Mouse (Mus musculus): Measurements from ENCODE around the gene Dcdc2b.

The Dcdc2b gene

GRCm38 (mm10) chr4:129621283-129621841, 7.3 kb upstream of the Dcdc2b start:
- no peak for DNase-seq (ENCODE audit: low spot score)

DNA sequence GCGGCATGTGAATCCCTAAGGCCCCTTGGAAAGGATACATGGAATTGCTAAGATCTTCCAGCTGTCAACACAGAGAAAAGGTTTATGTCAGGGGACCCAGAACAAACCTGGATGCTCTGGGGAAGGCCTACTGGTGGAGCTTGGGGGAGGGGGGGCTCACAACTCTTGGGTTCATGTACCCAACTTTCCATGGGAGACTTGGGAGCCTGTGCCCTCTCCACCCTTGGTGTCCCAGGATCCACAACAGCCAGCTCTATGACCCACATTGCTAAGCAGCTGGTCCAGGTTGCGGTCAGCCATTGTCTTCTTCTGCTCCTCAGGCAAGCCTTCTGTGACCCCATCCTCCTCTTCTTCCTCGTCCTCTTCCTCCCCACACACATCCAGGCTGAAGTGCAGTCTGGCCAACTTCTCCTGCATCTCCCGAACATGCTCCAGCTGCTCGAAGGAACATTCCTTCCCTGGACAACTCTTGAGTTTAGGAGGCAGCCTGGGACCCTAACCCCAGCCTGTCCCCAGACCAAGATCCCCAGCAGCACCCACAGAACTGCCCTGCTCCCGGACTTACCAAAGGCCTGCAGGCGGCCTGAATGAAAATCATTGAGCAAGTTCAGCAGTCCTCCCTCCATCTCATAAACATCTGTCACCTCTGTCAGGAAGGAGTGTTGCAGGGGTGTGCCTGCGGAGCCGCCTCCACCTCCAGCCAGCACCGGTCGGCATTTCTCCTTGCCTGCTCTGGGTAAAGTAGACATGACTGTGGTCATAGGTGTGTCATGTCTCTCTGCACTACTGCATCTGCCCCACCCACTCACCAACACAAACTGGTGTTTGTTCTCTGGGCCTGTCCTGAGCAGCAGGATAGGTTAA, 6.6 kb upstream of the Dcdc2b start:
- no peak for DNase-seq (ENCODE audit: low spot score)

DNA sequence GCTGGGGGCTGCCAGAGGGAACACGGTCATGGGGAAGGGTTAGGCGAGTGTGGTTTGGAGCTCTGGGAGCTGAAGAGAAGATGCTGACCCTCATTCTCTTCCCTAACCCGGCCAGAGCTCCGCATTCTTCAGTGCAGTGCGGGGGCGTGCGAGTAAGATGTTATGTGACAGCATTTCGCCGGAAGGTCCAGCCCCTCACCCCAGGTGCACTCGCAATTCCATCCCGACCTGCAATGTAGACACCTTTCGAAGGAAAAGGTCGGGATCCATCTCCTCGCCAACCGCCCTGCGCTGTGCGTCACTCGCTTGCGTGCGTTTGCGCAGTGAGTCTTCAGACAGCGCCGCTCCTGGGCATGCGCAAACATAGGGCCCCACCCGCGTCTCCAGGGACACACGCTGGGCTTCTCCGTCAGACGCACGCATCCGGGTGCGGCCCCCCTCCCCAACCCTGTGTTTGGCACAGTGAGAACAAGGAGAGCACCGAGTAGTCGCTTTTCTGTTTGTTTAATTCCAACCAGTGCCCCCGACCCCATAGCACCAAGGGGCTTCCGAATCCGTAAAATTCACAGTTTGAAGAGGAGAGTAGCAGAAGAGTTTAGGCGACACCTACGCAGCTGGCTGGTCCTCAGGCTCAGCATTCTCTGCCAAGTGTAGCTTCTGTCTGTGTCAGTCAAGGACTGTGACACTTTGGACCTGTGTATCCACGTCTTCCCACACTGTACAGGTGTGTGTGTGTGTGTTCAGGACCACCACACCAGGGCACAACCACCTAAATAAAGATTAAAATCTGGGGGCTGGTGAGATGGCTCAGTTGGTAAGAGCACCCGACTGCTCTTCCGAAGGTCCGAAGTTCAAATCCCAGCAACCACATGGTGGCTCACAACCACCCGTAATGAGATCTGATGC, 5.0 kb upstream of the Dcdc2b start, which contains the start of gene Iqcc:
Iqcc (minus strand) TSS at position 314 of the 906 bp plus-strand sequence.
- peak; percentile 97 for DNase-seq (ENCODE audit: low spot score)

GRCm38 (mm10) chr4:129618031-129618430, 4.0 kb upstream of the Dcdc2b start:
- DNase-seq (ENCODE audit: low spot score): no peak

DNA sequence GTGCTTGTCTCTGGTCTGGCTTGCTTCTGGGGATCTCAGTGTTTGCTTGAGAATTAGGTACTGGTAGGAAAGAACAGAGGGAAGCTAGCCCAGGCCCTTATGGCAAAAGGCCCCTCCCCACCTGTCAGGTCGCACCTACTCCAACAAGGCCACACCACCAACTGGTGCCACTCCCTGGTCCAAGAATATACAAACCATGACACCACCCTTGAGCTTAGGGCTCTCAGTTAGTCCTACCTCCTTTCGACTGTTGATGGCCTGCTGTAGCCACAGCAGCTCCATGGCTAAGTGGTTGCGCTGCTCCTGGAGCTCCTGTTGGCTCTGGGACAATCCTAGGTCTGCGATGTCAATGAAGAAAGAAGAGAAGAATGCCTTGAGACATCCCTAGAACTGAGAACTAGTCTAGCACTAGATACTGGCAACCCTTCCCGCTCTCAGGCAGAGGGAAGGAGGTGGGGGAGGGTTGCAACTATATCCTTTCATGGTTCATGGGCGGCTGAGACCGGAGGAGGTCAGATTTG, 3.1 kb upstream of the Dcdc2b start:
- no peak for DNase-seq (ENCODE audit: low spot score)

DNA sequence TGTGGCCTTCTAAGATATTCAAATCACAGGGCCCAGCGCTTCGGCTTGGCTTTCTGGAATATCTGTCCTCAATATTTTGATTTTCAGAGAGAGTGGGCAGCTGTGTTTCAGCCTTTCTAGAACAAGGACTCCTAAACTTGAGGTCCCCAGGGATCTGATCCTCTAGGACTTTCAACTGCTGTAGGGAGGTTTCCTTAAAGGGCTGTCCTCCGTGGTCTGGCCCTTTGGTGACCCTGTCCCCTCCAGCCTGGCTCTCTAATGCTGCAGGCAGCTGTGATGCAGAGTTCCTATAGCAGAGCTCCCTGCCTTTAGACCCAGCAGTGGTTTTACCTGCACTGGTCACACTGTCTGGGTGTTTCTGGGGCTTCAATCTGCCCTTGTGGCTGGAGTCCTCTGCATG, 2.6 kb upstream of the Dcdc2b start:
- DNase-seq (ENCODE audit: low spot score): no peak

DNA sequence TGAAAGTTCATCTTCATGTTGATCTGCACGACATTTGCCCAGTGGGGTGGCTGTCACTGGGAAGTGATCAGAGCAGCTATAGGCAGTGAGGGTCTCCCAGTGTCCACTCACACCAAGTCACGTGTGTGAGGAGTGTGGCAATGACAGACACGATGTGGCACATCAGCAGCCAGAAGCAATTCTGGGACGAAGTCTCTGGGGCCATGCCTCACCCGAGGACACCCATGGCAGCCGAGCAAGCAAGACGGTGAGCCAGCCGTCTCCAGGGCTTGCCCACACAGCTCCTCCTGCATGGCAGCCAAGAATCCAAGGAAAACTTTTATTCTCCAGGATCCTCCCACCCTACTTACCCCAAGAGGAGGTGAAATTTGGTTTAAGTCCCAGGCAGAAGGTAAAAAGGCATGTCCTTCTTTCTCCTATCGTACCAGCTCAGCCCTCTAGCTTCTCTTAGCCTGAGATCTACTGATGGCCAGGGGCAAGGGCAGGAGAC, 1.8 kb upstream of the Dcdc2b start:
- no peak for DNase-seq (ENCODE audit: low spot score)

GRCm38 (mm10) chr4:129610472-129610871, 3.6 kb downstream of the Dcdc2b start:
- no peak for DNase-seq (ENCODE audit: low spot score)

GRCm38 (mm10) chr4:129610026-129610425, 4.0 kb downstream of the Dcdc2b start:
- DNase-seq (ENCODE audit: low spot score): no peak

DNA sequence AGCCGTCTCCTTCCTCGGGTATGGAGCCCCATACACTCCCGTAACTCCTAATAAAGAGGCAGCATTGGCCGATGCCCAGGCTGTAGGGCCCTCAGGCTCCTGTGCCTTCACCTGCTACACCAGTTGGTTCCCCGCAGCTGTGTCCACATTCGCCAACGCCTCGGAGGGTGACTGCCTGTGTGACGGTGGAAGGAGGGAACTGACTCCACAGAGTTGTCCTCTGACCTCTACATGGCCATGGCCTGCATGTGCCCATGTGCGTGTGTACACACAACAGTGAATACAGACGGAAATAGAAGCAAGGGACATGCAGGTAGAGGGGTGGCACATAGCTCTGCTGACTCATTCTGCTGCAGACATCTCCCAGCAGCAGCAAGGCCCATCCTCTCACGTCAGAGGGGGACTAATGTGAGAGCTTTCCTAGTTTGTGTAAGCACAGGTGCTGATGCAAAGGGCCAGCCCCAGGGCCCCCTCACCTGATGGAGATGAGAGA, 4.9 kb downstream of the Dcdc2b start:
- DNase-seq (ENCODE audit: low spot score): no peak

DNA sequence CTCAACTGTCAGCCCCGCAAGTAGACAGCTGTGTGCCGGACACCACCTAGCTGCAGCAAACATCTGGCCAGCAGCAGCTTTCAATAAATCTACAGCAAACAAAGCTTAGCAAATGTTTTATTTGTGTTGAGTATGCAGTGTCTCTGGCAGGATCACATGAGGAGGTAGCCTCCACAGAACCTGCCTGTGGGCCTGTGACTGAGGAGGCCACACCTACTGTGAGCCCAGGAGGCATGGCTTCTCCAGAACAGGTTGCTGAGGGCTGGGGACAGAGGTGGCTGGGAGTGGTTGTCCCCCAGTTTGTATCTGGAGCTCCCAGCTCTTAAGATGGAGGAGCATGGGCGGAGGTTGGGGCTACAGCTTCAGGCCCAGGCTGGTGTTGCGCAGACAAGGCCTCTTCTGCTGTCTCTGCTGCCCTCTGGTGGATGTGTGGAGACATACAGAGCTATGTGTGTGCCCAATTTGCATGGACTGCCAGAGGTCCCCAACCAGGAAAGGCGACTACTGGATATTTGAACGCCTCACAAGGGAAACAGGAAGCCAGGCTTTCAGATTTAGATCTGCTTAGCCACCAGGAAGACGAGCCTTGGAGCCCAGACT, 5.5 kb downstream of the Dcdc2b start:
- DNase-seq (ENCODE audit: low spot score): peak; percentile 88

DNA sequence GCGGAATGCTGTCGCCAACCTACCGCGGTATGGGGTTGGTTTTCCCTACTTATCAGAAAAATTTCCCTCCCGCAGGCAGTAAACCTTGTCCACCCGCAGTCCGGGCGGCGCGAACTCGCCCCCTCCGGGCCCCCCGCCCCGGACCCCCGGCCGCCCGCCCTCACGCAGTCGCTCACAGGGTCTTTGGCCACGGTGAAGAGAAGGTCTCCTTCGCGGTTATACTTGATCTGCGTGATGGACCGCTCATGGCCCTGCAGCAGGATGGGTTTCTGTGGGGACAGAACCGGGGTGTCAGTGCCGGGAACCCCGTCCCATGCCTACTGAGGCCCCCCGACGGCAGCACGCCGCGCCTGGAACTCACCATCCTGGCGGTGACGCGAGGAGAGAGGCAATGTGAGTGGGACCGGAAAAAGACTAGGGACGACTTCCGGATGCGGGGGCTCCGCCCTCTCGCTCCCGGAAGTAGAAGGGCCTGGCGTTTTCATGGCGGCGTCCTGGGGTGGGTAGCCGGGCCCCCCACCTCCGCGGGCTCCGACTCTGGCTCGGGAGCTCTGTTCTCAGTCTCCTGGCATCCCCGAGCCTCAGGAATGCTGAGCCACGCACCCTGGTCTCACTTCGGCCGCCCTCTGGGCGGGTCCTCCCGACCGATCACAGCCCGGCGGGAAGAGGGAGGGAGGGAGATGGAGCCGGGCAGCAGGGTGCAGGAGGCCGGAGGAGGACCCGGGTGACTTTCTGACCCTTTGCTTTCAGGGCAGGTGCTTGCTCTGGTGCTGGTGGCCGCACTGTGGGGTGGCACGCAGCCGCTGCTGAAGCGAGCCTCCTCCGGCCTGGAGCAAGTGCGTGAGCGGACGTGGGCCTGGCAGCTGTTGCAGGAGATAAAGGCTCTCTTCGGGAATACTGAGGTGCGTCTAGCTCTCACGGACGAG, 13.6 kb downstream of the Dcdc2b start, which contains the start of the genes Eif3i and Tmem234:
Eif3i (minus strand) TSS at position 416 of the 926 bp plus-strand sequence.
Tmem234 (plus strand) TSS at position 436 of the 926 bp plus-strand sequence.
- DNase-seq (ENCODE audit: low spot score): peak; percentile 84

GRCm38 (mm10) chr4:129588865-129589264, 25.2 kb downstream of the Dcdc2b start:
- no peak for DNase-seq (ENCODE audit: low spot score)

DNA sequence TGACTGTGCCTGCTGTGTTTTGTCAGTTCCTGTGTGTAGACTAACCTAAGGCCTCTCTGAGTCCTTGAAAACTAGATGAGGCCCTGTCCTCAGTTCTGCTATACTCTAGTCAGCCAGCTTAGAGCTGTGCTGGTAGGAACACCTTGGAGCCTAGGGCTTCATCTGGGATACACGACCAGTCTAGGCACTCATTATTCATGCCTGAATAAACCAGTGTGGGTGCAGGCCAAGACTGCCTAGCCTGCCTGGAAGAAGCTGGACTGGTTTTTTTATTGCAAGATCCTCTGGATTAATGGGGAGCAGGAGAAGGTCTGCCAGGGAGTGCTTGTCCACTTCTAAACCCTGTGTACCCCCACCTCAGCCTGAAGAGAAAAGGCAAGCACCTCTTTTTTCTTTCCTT, 27.1 kb downstream of the Dcdc2b start:
- DNase-seq (ENCODE audit: low spot score): no peak

DNA sequence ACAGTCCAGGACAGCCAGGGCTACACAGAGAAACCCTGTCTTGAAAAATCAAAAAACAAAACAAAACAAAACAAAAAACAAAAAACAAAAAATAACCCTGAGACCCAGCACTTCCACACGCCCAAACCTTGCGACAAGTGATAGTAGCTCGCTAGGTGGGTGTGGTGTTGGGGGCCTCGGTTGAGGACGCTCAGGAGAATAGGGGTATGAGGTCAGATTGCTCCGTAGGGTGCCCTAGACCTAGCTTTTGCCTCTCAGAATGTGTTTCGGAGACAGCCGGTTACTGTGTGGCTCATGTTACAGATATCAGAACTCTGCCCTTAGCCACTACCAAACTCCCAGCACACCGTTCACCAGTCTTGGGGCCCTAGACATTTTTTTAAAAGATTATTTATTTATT, 28.3 kb downstream of the Dcdc2b start:
- no peak for DNase-seq (ENCODE audit: low spot score)

- DNase-seq (ENCODE audit: low spot score): peak; percentile 90
These were observed 29.0 kb downstream of the Dcdc2b start for GRCm38 (mm10) chr4:129584884-129585608.

- DNase-seq (ENCODE audit: low spot score): no peak
These were observed 29.7 kb downstream of the Dcdc2b start for GRCm38 (mm10) chr4:129584370-129584769.

DNA sequence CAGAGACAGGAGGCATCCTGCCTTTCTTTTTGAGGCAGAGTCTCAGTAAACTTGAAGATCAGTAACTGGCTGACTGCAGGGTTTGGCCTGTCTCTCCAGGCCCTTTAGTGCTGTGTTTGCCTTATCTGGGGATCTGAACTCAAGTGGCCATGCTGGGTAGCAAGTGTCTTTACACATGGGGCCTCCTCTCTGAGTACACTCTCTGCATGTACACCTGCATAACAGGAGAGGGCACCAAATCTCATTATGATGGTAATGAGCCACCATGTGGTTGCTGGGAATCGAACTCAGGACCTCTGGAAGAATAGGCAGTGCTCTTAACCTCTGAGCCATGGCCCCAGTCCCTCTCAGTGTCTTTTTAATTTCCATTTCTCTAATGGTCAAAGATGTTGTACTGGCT, 31.8 kb downstream of the Dcdc2b start:
- DNase-seq (ENCODE audit: low spot score): no peak

- peak; percentile 25 for DNase-seq (ENCODE audit: low spot score)
These were observed 33.7 kb downstream of the Dcdc2b start for GRCm38 (mm10) chr4:129580347-129580746.

Data from layer of hippocampus, adult 11-12 months (tissue).